Mouse (Mus musculus): ENCODE data around the gene Capn11. TPM values are rescaled to one million over a fixed set of nuclear protein-coding genes. Genes with fewer than 3 reads are reported as not detected.

Capn11 gene
- 1 to 10 TPM in 1 of 2 experiments, under 1 TPM in 1; 0.25 to 1.5 TPM for total RNA-seq (2021)
- long read RNA-seq, experiment 1, partial matches to known transcripts: 0 of 1 reads
- long read RNA-seq, experiment 1, other reads (novel, unspliced or antisense): 1 of 1 reads
- long read RNA-seq, experiment 2: 0 reads

DNA sequence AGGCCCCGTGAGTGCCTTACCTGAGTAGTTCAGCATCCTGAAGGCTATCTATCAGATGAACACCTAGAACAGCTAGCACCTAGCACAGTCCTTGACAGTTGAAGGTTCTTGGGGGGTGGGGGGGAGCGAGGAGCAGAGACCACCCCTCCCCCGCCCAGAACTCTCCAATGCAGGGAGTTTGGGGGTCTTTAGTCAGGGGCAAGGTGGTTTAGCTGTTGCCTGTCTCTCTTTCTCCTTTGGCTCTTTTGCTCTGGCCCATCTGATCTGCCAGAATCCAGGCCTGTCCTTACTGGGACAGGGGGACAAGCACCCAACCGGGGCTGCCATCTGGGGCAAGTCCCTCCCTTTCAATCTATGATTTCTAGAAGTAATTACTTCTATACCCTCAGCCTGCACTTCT is at the start of gene Capn11:
Gene Capn11, minus strand, starts transcription at position 101 of the 400 bp plus-strand sequence.
- no peak for DNase-seq (ENCODE audit: extremely low spot score in 1 of 2, low spot score in 2 of 2)
- no peak for TF ChIP-seq CTCF (IDR thresholded peaks at IDR 0.05)
- Histone ChIP-seq H3K27ac (no peak within 1 kb of the TSS), H3K4me3 (no peak within 1 kb of the TSS)
- intact Hi-C loops (cut with DNase I): no loop called here

DNA sequence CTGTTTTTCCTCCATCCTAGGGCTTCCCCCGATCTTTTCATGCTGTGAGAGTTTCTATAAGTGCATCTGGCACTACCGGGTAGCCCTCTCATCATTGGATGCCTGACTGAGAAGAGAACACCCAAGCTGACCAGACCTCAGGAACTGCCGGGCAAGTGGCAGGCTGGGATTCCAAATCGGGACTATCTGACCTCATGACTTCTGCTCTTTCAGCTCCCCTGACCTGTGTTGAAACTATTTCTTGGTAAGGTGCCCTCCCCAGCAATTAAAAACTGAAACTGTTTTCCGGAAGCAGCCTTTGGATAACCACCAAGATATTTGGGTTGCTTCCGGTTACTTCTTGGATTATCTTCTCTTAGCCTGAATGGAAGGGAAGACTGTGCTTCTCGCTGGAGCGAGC is 49.1 kb upstream of the Capn11 start:
- no peak for DNase-seq (ENCODE audit: extremely low spot score in 1 of 2, low spot score in 2 of 2)
- TF ChIP-seq CTCF (IDR thresholded peaks at IDR 0.05): no peak

DNA sequence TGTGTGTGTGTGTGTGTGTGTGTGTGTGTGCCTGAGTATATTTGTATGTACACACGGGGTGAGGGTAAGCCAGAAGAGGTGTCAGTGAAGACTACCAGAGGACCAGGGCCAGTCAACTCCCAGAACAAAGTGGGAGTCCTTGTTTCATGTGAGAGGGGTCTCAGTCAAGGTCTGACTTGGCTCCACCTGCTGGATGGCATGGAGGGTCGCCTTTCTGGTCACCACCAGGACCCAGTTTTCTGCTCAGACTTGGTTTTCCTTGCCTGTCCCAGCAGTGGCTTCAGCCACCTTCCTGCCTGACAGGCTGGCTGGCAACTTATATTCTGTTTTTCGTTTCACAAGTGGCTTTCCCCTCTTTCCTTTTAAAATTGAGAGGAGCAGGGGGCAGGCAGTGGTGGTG is 48.3 kb upstream of the Capn11 start:
- no peak for DNase-seq (ENCODE audit: extremely low spot score in 1 of 2, low spot score in 2 of 2)
- intact Hi-C loops (cut with DNase I): no loop called here
- Histone ChIP-seq H3K4me3 (no peak overlapping the region), H3K27ac (no peak overlapping the region)
- TF ChIP-seq CTCF (IDR thresholded peaks at IDR 0.05): no peak

More for the DNA sequence above, 49.1 kb upstream of the Capn11 start:
- Histone ChIP-seq H3K27ac (no peak overlapping the region), H3K4me3 (no peak overlapping the region)
- intact Hi-C loops (cut with DNase I): no loop called here

DNA sequence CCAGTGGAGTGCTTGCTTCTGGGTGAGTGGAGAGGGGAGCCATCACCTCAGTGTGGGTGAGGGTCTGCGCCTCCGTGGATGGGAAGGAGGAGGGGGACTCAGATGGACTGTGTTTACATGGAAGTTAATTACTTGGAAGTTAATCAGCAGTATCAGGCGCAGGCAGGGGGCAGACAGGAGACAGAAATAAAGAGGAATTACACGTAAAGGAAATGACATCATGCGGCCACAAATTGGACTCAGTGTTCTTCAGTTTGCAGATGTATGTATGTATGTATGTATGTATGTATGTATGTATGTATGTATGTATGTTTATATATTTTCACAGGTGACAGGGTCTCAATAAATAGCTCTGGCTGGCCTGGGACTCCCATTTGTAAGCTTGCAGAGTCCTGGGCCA is 47.7 kb upstream of the Capn11 start:
- H3K4me3 ChIP-seq: no peak overlapping the region
- TF ChIP-seq CTCF (IDR thresholded peaks at IDR 0.05): no peak
- intact Hi-C loops (cut with DNase I): no loop called here
- no peak for DNase-seq (ENCODE audit: extremely low spot score in 1 of 2, low spot score in 2 of 2)
- H3K27ac ChIP-seq: no peak overlapping the region

DNA sequence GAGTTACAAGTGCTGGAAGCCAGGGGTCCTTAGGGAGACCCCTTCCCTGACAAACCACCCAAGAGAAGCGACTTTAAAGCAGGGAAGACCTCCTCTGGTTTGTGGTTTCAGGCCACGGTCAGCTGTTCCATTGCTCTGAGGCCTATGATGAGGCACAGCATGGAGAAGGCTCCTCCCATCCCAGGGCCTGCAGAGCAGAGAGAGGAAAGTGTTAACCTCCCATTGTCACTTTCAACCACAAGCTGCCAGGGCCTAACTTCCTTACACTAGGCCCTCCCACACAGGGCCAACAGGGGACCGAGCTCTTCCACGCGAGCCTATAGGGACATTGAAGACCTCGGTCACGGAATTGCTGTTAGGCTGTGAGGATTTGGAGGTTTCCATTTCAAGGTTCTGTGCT is 44.1 kb upstream of the Capn11 start:
- intact Hi-C loops (cut with DNase I): no loop called here
- no peak overlapping the region for H3K4me3 ChIP-seq
- TF ChIP-seq CTCF (IDR thresholded peaks at IDR 0.05): no peak
- no peak for DNase-seq (ENCODE audit: extremely low spot score in 1 of 2, low spot score in 2 of 2)
- H3K27ac ChIP-seq: no peak overlapping the region

DNA sequence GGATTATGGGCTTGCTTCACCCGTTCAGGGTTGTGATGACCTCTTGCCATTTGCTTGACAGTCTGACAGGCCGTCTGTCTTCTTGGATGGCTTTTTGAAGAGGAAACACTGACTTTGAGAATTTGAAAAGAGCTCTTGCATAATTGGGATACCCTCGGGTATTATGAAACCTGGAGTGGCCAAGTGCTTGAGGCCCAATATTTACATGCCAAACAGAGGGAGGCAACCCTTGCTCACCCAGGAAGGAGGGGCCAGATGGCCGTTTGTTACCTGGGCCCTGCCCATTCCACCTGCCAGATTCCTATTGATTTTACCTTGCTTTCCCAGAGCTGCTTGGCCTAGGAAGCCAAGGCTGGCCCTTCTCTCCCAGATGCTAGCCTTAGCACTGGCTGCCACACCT is 43.1 kb upstream of the Capn11 start:
- DNase-seq (ENCODE audit: extremely low spot score in 1 of 2, low spot score in 2 of 2): no peak
- no peak overlapping the region for H3K4me3 ChIP-seq
- no peak overlapping the region for H3K27ac ChIP-seq
- no peak for TF ChIP-seq CTCF (IDR thresholded peaks at IDR 0.05)
- intact Hi-C loops (cut with DNase I): no loop called here

DNA sequence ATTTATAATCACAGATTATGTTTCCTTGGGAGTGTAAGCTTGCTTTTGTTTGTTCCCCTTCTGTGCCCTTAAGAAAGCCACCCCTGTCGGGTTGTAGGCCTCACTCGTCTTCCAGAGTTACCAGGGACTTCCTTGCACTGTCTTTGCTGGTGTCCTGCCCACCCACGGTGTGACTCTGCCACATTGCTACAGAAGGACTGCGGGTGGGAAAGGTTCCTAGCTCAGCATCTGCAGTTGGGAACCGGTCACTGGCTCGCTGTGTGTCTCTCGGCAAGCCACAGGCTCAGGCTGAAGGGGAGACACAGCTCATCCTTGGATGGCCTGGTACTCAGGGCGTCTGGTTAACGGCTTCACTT is 42.1 kb upstream of the Capn11 start:
- no peak for DNase-seq (ENCODE audit: extremely low spot score in 1 of 2, low spot score in 2 of 2)
- H3K4me3 ChIP-seq: no peak overlapping the region
- intact Hi-C loops (cut with DNase I): no loop called here
- TF ChIP-seq CTCF (IDR thresholded peaks at IDR 0.05): no peak
- no peak overlapping the region for H3K27ac ChIP-seq

DNA sequence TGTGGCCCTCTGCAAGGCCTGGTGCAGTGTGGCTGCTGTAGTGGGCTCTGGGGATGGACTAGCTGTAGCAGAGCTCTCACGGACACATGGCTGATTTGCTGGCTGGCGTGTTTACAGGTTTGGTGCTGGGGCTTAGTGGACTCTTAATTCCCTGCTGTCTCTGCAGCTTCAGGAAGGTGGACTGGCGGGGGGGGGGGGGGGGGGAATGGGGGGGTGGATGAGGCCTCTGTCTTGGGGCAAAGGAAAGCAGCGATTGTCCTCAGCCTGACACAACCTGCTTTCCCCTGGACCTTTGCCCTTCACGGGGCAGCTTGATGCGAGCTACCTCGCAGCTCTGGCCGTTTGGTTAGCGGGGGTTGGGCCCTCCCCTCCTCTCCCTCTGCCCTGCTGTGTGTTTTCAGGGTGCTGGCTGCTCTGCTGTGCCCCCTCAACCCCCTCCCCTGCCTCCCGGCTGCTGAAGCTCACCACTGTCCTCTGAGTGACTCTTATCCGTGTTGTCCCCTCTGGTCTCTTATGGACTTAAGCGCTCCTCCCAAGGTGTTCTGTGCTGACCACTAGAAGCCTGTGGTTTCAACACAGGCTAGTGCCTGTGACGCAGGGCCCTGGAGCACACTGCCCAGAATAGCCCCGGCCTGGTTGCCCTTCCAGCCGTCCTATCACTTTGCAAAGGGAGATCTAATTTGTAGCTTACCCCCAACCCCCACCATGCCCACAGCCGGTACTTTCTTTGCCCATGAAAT is 41.5 kb upstream of the Capn11 start:
- Histone ChIP-seq H3K27ac (no peak overlapping the region), H3K4me3 (no peak overlapping the region)
- TF ChIP-seq CTCF (IDR thresholded peaks at IDR 0.05): no peak
- no peak for DNase-seq (ENCODE audit: extremely low spot score in 1 of 2, low spot score in 2 of 2)
- intact Hi-C loops (cut with DNase I): no loop called here

DNA sequence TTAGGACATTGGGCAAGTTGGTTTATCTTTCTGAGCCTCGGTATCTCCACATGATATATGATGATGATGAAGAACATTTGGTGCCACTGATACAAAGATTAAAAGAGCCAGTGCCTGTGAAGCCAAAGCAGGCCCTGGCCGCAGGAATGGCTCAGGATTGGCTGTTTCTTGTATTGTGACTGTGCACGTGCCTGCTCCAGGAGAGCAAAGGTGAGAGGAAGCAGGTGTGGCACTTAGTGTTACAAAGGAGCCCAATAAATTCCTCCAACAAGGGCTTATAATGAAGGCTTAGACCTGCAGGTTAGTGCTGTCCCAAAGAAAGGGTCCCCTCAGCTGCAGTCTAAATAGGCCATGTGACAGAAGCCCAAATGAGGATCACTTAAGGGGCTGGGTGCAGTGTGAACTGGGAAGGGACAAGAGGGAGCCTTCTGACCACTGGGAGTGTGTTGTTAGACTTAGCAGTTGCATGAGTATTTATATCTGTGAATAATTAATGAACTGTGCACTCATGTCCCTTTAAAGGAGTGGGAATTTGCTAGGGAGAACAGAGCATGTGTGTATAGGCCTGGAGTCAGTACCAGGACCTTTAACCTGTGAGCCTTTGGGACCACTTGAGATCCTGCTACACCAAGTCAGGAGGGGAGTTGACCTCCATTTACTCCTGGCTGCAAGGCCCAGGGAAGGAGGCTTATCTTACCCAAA is 40.1 kb upstream of the Capn11 start:
- no peak for DNase-seq (ENCODE audit: extremely low spot score in 1 of 2, low spot score in 2 of 2)
- no peak overlapping the region for H3K4me3 ChIP-seq
- H3K27ac ChIP-seq: no peak overlapping the region
- no peak for TF ChIP-seq CTCF (IDR thresholded peaks at IDR 0.05)
- intact Hi-C loops (cut with DNase I): no loop called here

DNA sequence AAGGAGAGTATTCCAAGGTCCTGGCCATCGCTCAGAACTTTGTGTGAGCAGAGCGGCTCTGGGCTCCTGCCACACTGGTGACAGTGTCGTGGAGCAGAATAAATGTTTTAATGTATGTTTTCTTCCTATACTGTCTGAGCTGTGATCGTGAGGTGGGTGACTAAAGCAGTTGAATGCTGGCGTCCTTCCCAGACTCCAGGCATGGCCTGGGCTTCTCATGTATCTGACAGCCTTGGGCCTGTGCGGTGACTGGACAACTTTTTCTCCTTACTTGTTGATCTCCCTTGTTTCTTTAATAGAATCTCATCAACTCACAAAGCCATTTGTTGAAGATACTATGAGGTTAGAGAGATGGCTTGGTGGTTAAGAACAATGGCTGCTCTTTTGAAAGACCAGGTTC is 39.2 kb upstream of the Capn11 start:
- no peak overlapping the region for H3K4me3 ChIP-seq
- TF ChIP-seq CTCF (IDR thresholded peaks at IDR 0.05): no peak
- no peak for DNase-seq (ENCODE audit: extremely low spot score in 1 of 2, low spot score in 2 of 2)
- intact Hi-C loops (cut with DNase I): no loop called here
- no peak overlapping the region for H3K27ac ChIP-seq

DNA sequence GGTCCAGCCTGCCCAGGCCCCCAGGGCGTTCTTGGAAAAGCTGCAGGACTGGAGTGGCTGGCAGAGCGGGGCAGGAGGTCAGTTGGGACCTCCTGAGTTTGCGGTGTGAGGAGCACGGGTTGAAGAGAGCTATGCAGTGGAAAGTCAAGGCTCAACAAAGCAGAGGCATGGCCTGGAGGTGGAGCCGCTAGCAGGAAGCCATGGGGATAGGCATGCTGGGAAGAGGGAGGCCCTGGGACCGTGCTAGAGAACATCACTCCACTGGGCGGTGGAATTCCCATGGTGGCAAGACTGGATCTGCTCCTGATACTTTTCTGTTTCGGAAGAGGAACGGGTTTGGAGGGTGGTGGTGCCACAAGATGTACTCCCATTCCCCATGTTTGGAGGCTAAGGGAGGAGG is 37.9 kb upstream of the Capn11 start:
- Histone ChIP-seq H3K4me3 (no peak overlapping the region), H3K27ac (no peak overlapping the region)
- no peak for DNase-seq (ENCODE audit: extremely low spot score in 1 of 2, low spot score in 2 of 2)
- intact Hi-C loops (cut with DNase I): no loop called here
- no peak for TF ChIP-seq CTCF (IDR thresholded peaks at IDR 0.05)

DNA sequence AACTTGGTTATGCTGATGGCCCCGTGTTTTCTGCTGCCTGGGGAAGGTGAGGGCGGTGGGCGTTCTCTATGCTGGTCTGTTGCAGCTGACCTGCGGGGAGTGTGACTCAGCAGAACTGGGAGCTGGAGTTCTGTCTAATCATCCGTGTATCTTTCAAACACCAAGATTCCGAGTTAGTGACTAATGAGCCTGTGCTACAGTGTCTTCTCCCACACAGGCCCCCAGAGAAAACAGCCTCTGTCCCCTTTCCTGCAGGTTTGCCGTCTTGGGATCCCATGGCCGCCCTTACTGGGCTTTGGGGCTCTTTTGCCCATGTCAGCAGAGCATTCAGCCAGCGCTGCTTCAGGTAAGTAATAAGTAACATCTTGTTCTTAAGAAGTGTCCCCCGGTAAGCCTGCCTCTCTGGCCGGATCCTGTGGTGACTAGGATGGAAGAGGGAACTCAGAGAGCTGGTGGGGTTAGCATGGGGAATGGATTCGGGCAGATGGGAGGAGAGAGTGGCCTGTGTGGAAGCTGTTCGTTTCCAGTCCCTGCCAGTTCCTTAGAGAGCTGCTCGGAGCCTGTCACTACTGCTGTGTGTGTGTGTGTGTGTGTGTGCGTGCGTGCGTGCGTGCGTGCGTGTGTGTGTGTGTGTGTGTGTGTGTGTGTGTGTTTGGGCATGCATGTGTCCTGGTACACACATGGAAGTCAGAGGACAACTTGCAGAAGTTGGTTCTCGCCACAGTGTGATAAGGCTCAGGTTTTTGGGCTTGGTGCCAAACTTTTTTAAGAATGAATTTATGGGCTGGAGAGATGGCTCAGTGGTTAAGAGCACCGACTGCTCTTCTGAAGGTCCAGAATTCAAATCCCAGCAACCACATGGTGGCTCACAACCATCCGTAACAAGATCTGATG is 36.3 kb upstream of the Capn11 start:
- H3K27ac ChIP-seq: no peak overlapping the region
- intact Hi-C loops (cut with DNase I): no loop called here
- DNase-seq (ENCODE audit: extremely low spot score in 1 of 2, low spot score in 2 of 2): no peak
- no peak overlapping the region for H3K4me3 ChIP-seq
- TF ChIP-seq CTCF (IDR thresholded peaks at IDR 0.05): no peak
